8 mouse cellular contexts compared by ENCODE assay signal in the genomic region with DNA sequence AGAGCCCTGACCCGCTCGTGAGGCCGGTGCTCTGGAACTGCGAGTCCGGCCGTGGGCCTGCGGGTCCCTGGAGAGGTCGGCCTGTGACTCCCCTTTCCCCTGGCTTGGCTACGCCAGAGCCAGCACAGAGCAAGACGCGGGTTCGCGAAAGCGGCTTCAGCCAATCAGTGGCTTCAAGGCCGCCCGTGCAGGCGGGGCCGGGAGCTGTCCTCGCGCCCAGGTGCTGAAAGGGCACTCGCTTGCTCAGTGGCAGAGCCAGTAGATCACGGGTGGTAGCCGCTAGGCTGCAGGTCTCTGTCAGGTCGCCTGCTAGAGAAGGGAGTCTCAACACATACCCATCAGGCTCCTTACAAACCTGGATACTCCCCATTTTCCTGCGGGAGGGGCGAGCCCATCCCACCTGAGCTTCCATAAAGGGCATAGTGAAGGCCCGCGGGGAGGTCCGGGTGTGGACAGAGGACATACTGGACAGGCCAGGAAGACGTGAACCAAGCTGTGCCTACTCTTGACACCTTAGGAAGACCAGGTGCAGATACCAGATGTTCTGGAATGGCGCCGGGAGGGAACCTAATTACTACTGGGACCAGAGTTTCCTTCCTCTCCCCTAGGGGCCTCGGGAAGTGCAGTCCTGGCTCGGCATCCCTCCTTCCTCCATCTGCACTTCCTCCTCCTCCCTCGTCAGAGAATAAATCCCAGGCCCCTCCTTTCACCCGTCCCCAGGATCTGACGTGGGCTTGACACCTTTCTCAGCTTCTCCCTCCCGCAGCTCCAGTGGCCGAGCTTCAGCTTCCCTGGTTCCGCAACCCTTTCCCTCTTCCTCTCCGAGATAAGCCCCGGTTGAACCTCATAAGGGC. TPM values are rescaled to one million over a fixed set of nuclear protein-coding genes. Genes with fewer than 3 reads are reported as not detected.
A peak's percentile ranks its signal among the peaks of the same experiment; 100 is the strongest.
DNase-seq lines count a peak whose midpoint lies in the region; ATAC-seq and TF ChIP-seq lines count a peak whose summit lies in the region.

A gene (plus strand): TSS at position 771 of the 854 bp plus-strand sequence.

- no peak within 1 kb of the TSS for H3K4me2 ChIP-seq in CH12.LX (ENCODE audit: insufficient read depth, low read depth, poor library complexity, severe bottlenecking)
- peak within 1 kb of the TSS; percentile 88 for H3K4me2 ChIP-seq in heart, embryonic 15.5 days
- peak within 1 kb of the TSS; percentile 79 for H3K4me2 ChIP-seq in liver, embryonic 15.5 days
- H3K4me2 ChIP-seq in neural tube, embryonic 12.5 days (replicated peaks), result peak within 1 kb of the TSS; percentile 98
- peak within 1 kb of the TSS; percentile 95 for H3K4me2 ChIP-seq in stomach, postnatal 0 days (replicated peaks; ENCODE audit: low read depth)

- H3K4me3 ChIP-seq in CH12.LX (replicated peaks in 1 of 3; ENCODE audit: low read depth in 2 of 3, low read length in 2 of 3, poor library complexity in 1 of 3), result no peak within 1 kb of the TSS
- H3K4me3 ChIP-seq in forebrain, embryonic 10.5 days, result peak within 1 kb of the TSS; percentile 62
- peak within 1 kb of the TSS; percentile 46 for H3K4me3 ChIP-seq in heart, embryonic 15.5 days
- H3K4me3 ChIP-seq in liver, embryonic 15.5 days (replicated peaks), result peak within 1 kb of the TSS; percentile 50
- peak within 1 kb of the TSS; percentile 50 for H3K4me3 ChIP-seq in neural tube, embryonic 12.5 days
- H3K4me3 ChIP-seq in stomach, postnatal 0 days (ENCODE audit: low read depth, low read length), result peak within 1 kb of the TSS; percentile 41

- WGBS in forebrain, embryonic 10.5 days, result under 1% methylated on average over 42 of the region's 42 CpGs
- under 1% methylated on average over 42 of the region's 42 CpGs for WGBS in heart, embryonic 15.5 days
- WGBS in liver, embryonic 15.5 days (ENCODE audit: insufficient replicate concordance), result 2% methylated on average over 42 of the region's 42 CpGs
- under 1% methylated on average over 42 of the region's 42 CpGs for WGBS in neural tube, embryonic 12.5 days
- WGBS in stomach, postnatal 0 days, result under 1% methylated on average over 41 of the region's 42 CpGs

- no peak for TF ChIP-seq EP300 in CH12.LX (IDR thresholded peaks at IDR 0.05; ENCODE audit: low read length)
- TF ChIP-seq EP300 in stomach, postnatal 0 days (optimal IDR thresholded peaks at IDR 0.05), result no peak

- TF ChIP-seq POLR2A in CH12.LX (IDR thresholded peaks at IDR 0.05; ENCODE audit: low read depth, low read length), result no peak

- H3K36me3 ChIP-seq in CH12.LX (replicated peaks in 1 of 2; ENCODE audit: control insufficient read depth in 1 of 2, insufficient read depth in 1 of 2, low read length in 1 of 2), result peaks cover 27 to 85% of the 10 kb centered on the region in 2 experiments
- H3K36me3 ChIP-seq in forebrain, embryonic 10.5 days (replicated peaks), result peaks cover 15% of the 10 kb centered on the region
- H3K36me3 ChIP-seq in heart, embryonic 15.5 days, result no peaks in the 10 kb centered on the region
- no peaks in the 10 kb centered on the region for H3K36me3 ChIP-seq in liver, embryonic 15.5 days (replicated peaks)
- H3K36me3 ChIP-seq in neural tube, embryonic 12.5 days, result peaks cover 9% of the 10 kb centered on the region
- no peaks in the 10 kb centered on the region for H3K36me3 ChIP-seq in stomach, postnatal 0 days (ENCODE audit: control insufficient read depth, insufficient read depth, low read length)

- peaks cover 10 to 61% of the 10 kb centered on the region in 2 experiments for H3K4me1 ChIP-seq in CH12.LX (ENCODE audit: control insufficient read depth in 1 of 2, insufficient read depth in 2 of 2)
- H3K4me1 ChIP-seq in forebrain, embryonic 10.5 days, result peaks cover 29% of the 10 kb centered on the region
- H3K4me1 ChIP-seq in heart, embryonic 15.5 days (replicated peaks), result peaks cover 11% of the 10 kb centered on the region
- H3K4me1 ChIP-seq in liver, embryonic 15.5 days (replicated peaks), result peaks cover 20% of the 10 kb centered on the region
- peaks cover 25% of the 10 kb centered on the region for H3K4me1 ChIP-seq in neural tube, embryonic 12.5 days
- no peaks in the 10 kb centered on the region for H3K4me1 ChIP-seq in stomach, postnatal 0 days (replicated peaks; ENCODE audit: control insufficient read depth, insufficient read depth)

- peak; percentile 82 for ATAC-seq in heart, embryonic 15.5 days (replicated peaks; ENCODE audit: insufficient number of reproducible peaks, insufficient read depth, low FRiP score, low read depth)
- ATAC-seq in liver, embryonic 15.5 days (ENCODE audit: insufficient read depth), result peak; percentile 65
- ATAC-seq in neural tube, embryonic 12.5 days (ENCODE audit: low FRiP score, low read depth), result peak; percentile 83
- ATAC-seq in stomach, postnatal 0 days (ENCODE audit: low FRiP score, low TSS enrichment), result peak; percentile 83

- H3K9ac ChIP-seq in CH12.LX (ENCODE audit: insufficient read depth, low read depth), result no peak within 1 kb of the TSS
- no peak within 1 kb of the TSS for H3K9ac ChIP-seq in heart, embryonic 15.5 days
- peak within 1 kb of the TSS; percentile 30; the same call in 1 of the 2 replicates for H3K9ac ChIP-seq in liver, embryonic 15.5 days
- peak within 1 kb of the TSS; percentile 67 for H3K9ac ChIP-seq in neural tube, embryonic 12.5 days
- H3K9ac ChIP-seq in stomach, postnatal 0 days (ENCODE audit: low read length), result no peak within 1 kb of the TSS

- no peak for DNase-seq in CH12.LX (ENCODE audit: extremely low read depth)
- DNase-seq in c-Kit-negative CD71-positive TER-119-positive erythroid progenitor cells, embryonic 14.5 days (ENCODE audit: low read depth, low spot score), result peak; percentile 33
- DNase-seq in forebrain, embryonic 10.5 days (ENCODE audit: extremely low spot score, low spot score), result peak; percentile 92
- peak; percentile 93 for DNase-seq in kidney, postnatal 14 days
- peak; percentile 93 for DNase-seq in stomach, postnatal 0 days (ENCODE audit: low spot score)

- no peaks in the 10 kb centered on the region for H3K27me3 ChIP-seq in CH12.LX (replicated peaks)
- H3K27me3 ChIP-seq in forebrain, embryonic 10.5 days (ENCODE audit: poor library complexity, severe bottlenecking), result peaks cover 58% of the 10 kb centered on the region
- peaks cover 30% of the 10 kb centered on the region for H3K27me3 ChIP-seq in heart, embryonic 15.5 days
- H3K27me3 ChIP-seq in liver, embryonic 15.5 days, result peaks cover 55% of the 10 kb centered on the region
- H3K27me3 ChIP-seq in neural tube, embryonic 12.5 days (replicated peaks), result peaks cover 17% of the 10 kb centered on the region
- H3K27me3 ChIP-seq in stomach, postnatal 0 days (ENCODE audit: control insufficient read depth, insufficient read depth, low read length), result no peaks in the 10 kb centered on the region

- no peak for TF ChIP-seq RAD21 in CH12.LX (IDR thresholded peaks at IDR 0.05; ENCODE audit: low read depth, low read length)

- no peak within 1 kb of the TSS for H3K27ac ChIP-seq in CH12.LX (ENCODE audit: insufficient read depth, low read depth)
- peak within 1 kb of the TSS; percentile 54; the same call in 1 of the 2 replicates for H3K27ac ChIP-seq in forebrain, embryonic 10.5 days
- H3K27ac ChIP-seq in heart, embryonic 15.5 days, result no peak within 1 kb of the TSS
- H3K27ac ChIP-seq in liver, embryonic 15.5 days (replicated peaks), result no peak within 1 kb of the TSS
- peak within 1 kb of the TSS; percentile 74 for H3K27ac ChIP-seq in neural tube, embryonic 12.5 days
- no peak within 1 kb of the TSS for H3K27ac ChIP-seq in stomach, postnatal 0 days (replicated peaks)

- in situ Hi-C loops in CH12.LX (cut with MboI; ENCODE audit: low pct_ligation_motif_present, low pct_unique_long_range_greater_than_20kb, low sequenced_read_pairs), result loop anchor here (5.0 kb wide), 1 partner anchor 32 kb away; no protein-coding TSS in a partner anchor

- no peaks in the 10 kb centered on the region for H3K79me2 ChIP-seq in CH12.LX (replicated peaks; ENCODE audit: control insufficient read depth, extremely low read depth, insufficient read depth, poor library complexity, severe bottlenecking)

- H3K9me3 ChIP-seq in CH12.LX (replicated peaks; ENCODE audit: low read length), result peaks cover 6% of the 10 kb centered on the region
- H3K9me3 ChIP-seq in forebrain, embryonic 10.5 days, result no peaks in the 10 kb centered on the region
- no peaks in the 10 kb centered on the region for H3K9me3 ChIP-seq in heart, embryonic 15.5 days (replicated peaks)
- H3K9me3 ChIP-seq in liver, embryonic 15.5 days (replicated peaks), result no peaks in the 10 kb centered on the region
- H3K9me3 ChIP-seq in neural tube, embryonic 12.5 days, result no peaks in the 10 kb centered on the region
- H3K9me3 ChIP-seq in stomach, postnatal 0 days (ENCODE audit: control insufficient read depth, low read length), result no peaks in the 10 kb centered on the region

- dilution Hi-C loops in CH12.LX (cut with MboI; ENCODE audit: extremely low pct_ligation_motif_present, extremely low pct_unique_long_range_greater_than_20kb, low sequenced_read_pairs), result no loop called here

- no peak for TF ChIP-seq CTCF in CH12.LX (conservative IDR thresholded peaks at IDR 0.05 in 1 of 2, IDR thresholded peaks at IDR 0.05 in 1 of 2; ENCODE audit: low read depth in 2 of 2, low read length in 2 of 2)
- peak; percentile 1; the same call in 1 of the 2 replicates for TF ChIP-seq CTCF in stomach, postnatal 0 days (IDR thresholded peaks at IDR 0.05; ENCODE audit: low read depth)

TF ChIP-seq in CH12.LX, 34 proteins besides CTCF, POLR2A, EP300 and RAD21:
- TF ChIP-seq UBTF (IDR thresholded peaks at IDR 0.05; ENCODE audit: low read depth, low read length) (no peak), SIN3A (IDR thresholded peaks at IDR 0.05; ENCODE audit: low read length) (peak; percentile 58), MXI1 (IDR thresholded peaks at IDR 0.05; ENCODE audit: low read depth, low read length) (peak; percentile 37; the same call in 1 of the 2 replicates), PAX5 (IDR thresholded peaks at IDR 0.05; ENCODE audit: low read length) (no peak)
TF ChIP-seq in CH12.LX: peak in this region for 2.

RNA-seq across cellular contexts. Expression of the gene that starts here (rescaled TPM):
- total RNA-seq in CH12.LX (2012; rRNA removed) (7.2 and 8.8 TPM in 2 replicates), CH12.LX (2014; rRNA removed) (8.9 and 9.9 TPM in 2 replicates)
- polyA plus RNA-seq in CH12.LX (2012; ENCODE audit: insufficient read length, low read depth), result 29.2 and 29.3 TPM in 2 replicates
- 0.72 and 1.2 TPM in 2 replicates for polyA plus RNA-seq in forebrain, embryonic 10.5 days (2016; fragmentation: Nextera tagmentation; extraction: Ambion mirVana)
- polyA plus RNA-seq in heart, embryonic 15.5 days (2015; fragmentation: Nextera tagmentation; extraction: Ambion mirVana), result 0.65 and 0.83 TPM in 2 replicates
- polyA plus RNA-seq in liver, embryonic 15.5 days (2015; fragmentation: Nextera tagmentation; extraction: Ambion mirVana), result 0.07 and 0.12 TPM in 2 replicates
- 17.7 and 20.0 TPM in 2 replicates for polyA plus RNA-seq in neural tube, embryonic 12.5 days (2016; fragmentation: Nextera tagmentation; extraction: Ambion mirVana)
- 1.5 and 1.6 TPM in 2 replicates for polyA plus RNA-seq in stomach, postnatal 0 days (2015; fragmentation: Nextera tagmentation; extraction: Ambion mirVana)

Comparison
In these comparisons a context has a peak if more than half of its experiments do, and no peak if none do; other contexts are left out.
1. Peak in ATAC-seq, H3K4me3 ChIP-seq and H3K4me2 ChIP-seq in heart, embryonic 15.5 days; RNA of the gene not detected or under 1 TPM.
2. Peak in ATAC-seq, H3K4me3 ChIP-seq, H3K9ac ChIP-seq and H3K4me2 ChIP-seq in liver, embryonic 15.5 days; RNA of the gene not detected or under 1 TPM.
3. H3K27ac ChIP-seq: peak in forebrain, embryonic 10.5 days (single experiment) and neural tube, embryonic 12.5 days (single experiment); none in CH12.LX (single experiment), heart, embryonic 15.5 days (single experiment), liver, embryonic 15.5 days (single experiment) and stomach, postnatal 0 days (single experiment).
4. H3K4me3 ChIP-seq: peak in forebrain, embryonic 10.5 days (single experiment), neural tube, embryonic 12.5 days (single experiment) and stomach, postnatal 0 days (single experiment); none in CH12.LX (0 of 3).
5. Peak in every context shown above with its lines, with median percentiles within 50 percentile points of each other: ATAC-seq.